Mouse (Mus musculus) MEL (cell line): Measurements from ENCODE around the gene Zfp1.

Source experiments
- BHLHE40 ChIP-seq: IDR thresholded peaks from 2 replicates; pipeline ENCODE4 v1.6.1; 2012; ENCODE audit warnings: low read depth, mild to moderate bottlenecking, inconsistent platforms, low read length, improper control_type of control experiment, borderline replicate concordance
- CTCF ChIP-seq, 3 experiments: IDR thresholded peaks in 2 of 3; conservative IDR thresholded peaks in 1 of 3; 2 replicates each; pipeline ENCODE4 v1.5.1; 2011 to 2012; ENCODE audit warnings: low read length in 3 of 3, low read depth in 2 of 3, mild to moderate bottlenecking in 2 of 3, improper control_type of control experiment in 1 of 3, inconsistent platforms in 1 of 3, mixed read lengths in 1 of 3, moderate library complexity in 1 of 3; ENCODE audit not compliant: control insufficient read depth in 1 of 3, insufficient read depth in 1 of 3, poor library complexity in 1 of 3, severe bottlenecking in 1 of 3
- E2F4 ChIP-seq: IDR thresholded peaks from 2 replicates; pipeline ENCODE4 v1.6.1; 2011; ENCODE audit warnings: low read depth, low read length, improper control_type of control experiment, borderline replicate concordance
- EP300 ChIP-seq, 2 experiments: IDR thresholded peaks; 2 replicates each; pipeline ENCODE4 v1.6.1; 2011; ENCODE audit warnings: improper control_type of control experiment in 2 of 2, low read length in 2 of 2, low read depth in 1 of 2, mild to moderate bottlenecking in 1 of 2
- MAX ChIP-seq: IDR thresholded peaks from 2 replicates; pipeline ENCODE4 v1.6.1; 2011; ENCODE audit warnings: low read length, improper control_type of control experiment
- MXI1 ChIP-seq: IDR thresholded peaks from 2 replicates; pipeline ENCODE4 v1.6.1; 2011; ENCODE audit warnings: mild to moderate bottlenecking, low read depth, low read length, improper control_type of control experiment
- NRF1 ChIP-seq: IDR thresholded peaks from 2 replicates; pipeline ENCODE4 v1.6.1; 2014; ENCODE audit warnings: low read depth, mild to moderate bottlenecking, inconsistent platforms, low read length, improper control_type of control experiment, moderate library complexity; ENCODE audit not compliant: poor library complexity, insufficient read depth, severe bottlenecking
- POLR2A ChIP-seq, 2 experiments: IDR thresholded peaks; 2 replicates each; pipeline ENCODE4 v1.6.1; 2011 to 2012; ENCODE audit warnings: low read length in 2 of 2, mild to moderate bottlenecking in 2 of 2, control low read depth in 1 of 2, improper control_type of control experiment in 1 of 2, low read depth in 1 of 2, moderate library complexity in 1 of 2; ENCODE audit not compliant: control insufficient read depth in 1 of 2, insufficient read depth in 1 of 2, poor library complexity in 1 of 2
- POLR2AphosphoS2 ChIP-seq: IDR thresholded peaks from 2 replicates; pipeline ENCODE4 v1.6.1; 2011; ENCODE audit warnings: low read length, improper control_type of control experiment
- POLR2AphosphoS5 ChIP-seq: IDR thresholded peaks from 2 replicates; pipeline ENCODE4 v1.6.1; 2012; ENCODE audit warnings: low read depth, borderline replicate concordance, mild to moderate bottlenecking, inconsistent platforms, low read length, moderate library complexity, mixed read lengths
- UBTF ChIP-seq: IDR thresholded peaks from 2 replicates; pipeline ENCODE4 v1.6.1; 2012; ENCODE audit warnings: low read depth, mild to moderate bottlenecking, inconsistent platforms, low read length, improper control_type of control experiment, moderate library complexity, borderline replicate concordance; ENCODE audit not compliant: insufficient read depth
- USF1 ChIP-seq: IDR thresholded peaks from 2 replicates; pipeline ENCODE4 v1.6.1; 2014; ENCODE audit warnings: low read depth, mild to moderate bottlenecking, inconsistent platforms, low read length, improper control_type of control experiment, moderate library complexity
- ZC3H11A ChIP-seq: IDR thresholded peaks from 2 replicates; pipeline ENCODE4 v1.6.1; 2012; ENCODE audit warnings: low read depth, mild to moderate bottlenecking, inconsistent platforms, low read length, improper control_type of control experiment

- no peak for TF ChIP-seq E2F4
- TF ChIP-seq MAX, result no peak
- TF ChIP-seq CTCF (IDR thresholded peaks at IDR 0.05 in 2 of 3, conservative IDR thresholded peaks at IDR 0.05 in 1 of 3; ENCODE audit: control insufficient read depth in 1 of 3, insufficient read depth in 1 of 3, low read depth in 2 of 3, low read length in 3 of 3, poor library complexity in 1 of 3, severe bottlenecking in 1 of 3), result peak; percentile 44 to 64 (median 58)
- no peak for TF ChIP-seq POLR2AphosphoS2
- TF ChIP-seq POLR2AphosphoS5, result no peak
- no peak for TF ChIP-seq BHLHE40
- TF ChIP-seq MXI1, result no peak
- TF ChIP-seq EP300 (IDR thresholded peaks at IDR 0.05; ENCODE audit: low read depth in 1 of 2, low read length in 2 of 2), result no peak
- peak; percentile 27; the same call in 1 of the 2 replicates for TF ChIP-seq ZC3H11A
- no peak for TF ChIP-seq NRF1
- TF ChIP-seq POLR2A (IDR thresholded peaks at IDR 0.05; ENCODE audit: control insufficient read depth in 1 of 2, insufficient read depth in 1 of 2, low read depth in 1 of 2, low read length in 2 of 2, poor library complexity in 1 of 2), result no peak
- TF ChIP-seq USF1, result no peak
- TF ChIP-seq UBTF, result no peak
These were observed 37.3 kb downstream of the Zfp1 start for GRCm38 (mm10) chr8:111680423-111681028.
